Mouse (Mus musculus): ENCODE data around the gene Ttyh1. TPM values are rescaled to one million over a fixed set of nuclear protein-coding genes. Genes with fewer than 3 reads are reported as not detected.
A peak's percentile ranks its signal among the peaks of the same experiment; 100 is the strongest.

The Ttyh1 gene
- polyA plus RNA-seq, 1 experiment from 2014 or later, result 111 TPM

DNA sequence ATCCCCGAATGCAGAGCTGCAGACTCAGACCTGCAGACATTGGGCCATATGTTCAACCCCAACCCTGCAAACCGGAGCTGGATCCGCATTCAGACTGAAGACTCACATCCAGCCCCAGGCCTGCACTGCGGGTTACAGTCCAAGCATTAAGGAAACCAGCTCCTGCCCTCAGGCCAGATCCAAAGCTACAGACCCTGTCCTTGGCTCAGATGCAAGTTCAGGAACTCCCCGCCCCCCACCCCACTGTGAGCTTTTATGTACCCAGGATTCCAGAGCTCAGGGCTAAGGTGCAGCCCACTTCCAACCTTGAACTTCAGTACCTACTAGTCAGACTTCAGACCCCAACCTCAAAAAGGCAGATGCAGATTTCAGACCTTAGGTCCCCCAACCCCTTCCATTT is 5.6 kb downstream of the Ttyh1 start:
- ATAC-seq (ENCODE audit: low FRiP score, low read depth), result no peak
- H3K4me1 ChIP-seq, result peaks cover 48% of the 10 kb centered on the region
- peak overlapping the region; percentile 68 for H3K4me2 ChIP-seq (replicated peaks)
- H3K27ac ChIP-seq, result peak overlapping the region; percentile 72
- 10% methylated on average over 5 of the region's 5 CpGs for WGBS
- H3K9ac ChIP-seq, result no peak overlapping the region
- no peaks in the 10 kb centered on the region for H3K27me3 ChIP-seq (replicated peaks)
- no peaks in the 10 kb centered on the region for H3K9me3 ChIP-seq
- no peak overlapping the region for H3K4me3 ChIP-seq
- H3K36me3 ChIP-seq, result peaks cover 36% of the 10 kb centered on the region

DNA sequence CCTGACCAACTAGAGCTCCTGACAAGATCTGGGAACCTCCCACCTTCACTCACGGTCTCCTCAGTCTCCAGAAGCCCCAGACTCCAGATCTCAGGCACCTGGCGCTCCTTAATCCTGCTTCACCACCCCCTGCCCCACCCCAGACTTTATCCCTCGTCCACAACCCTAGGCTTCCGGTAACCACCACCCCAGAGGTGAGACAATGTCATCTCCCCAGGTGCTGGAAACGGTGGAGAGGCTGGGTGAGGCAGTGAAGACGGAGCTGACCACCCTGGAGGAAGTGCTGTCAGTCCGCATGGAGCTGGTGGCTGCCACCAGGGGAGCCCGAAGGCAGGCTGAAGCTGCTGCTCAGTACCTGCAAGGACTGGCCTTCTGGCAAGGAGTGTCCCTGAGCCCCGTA is 6.1 kb downstream of the Ttyh1 start:
- Histone ChIP-seq H3K36me3 (peaks cover 38% of the 10 kb centered on the region), H3K4me2 (replicated peaks) (peak overlapping the region; percentile 68), H3K27ac (peak overlapping the region; percentile 72; the same call in 1 of the 2 replicates), H3K4me3 (no peak overlapping the region), H3K4me1 (peaks cover 47% of the 10 kb centered on the region), H3K9ac (peak overlapping the region; percentile 41; the same call in 1 of the 2 replicates), H3K9me3 (no peaks in the 10 kb centered on the region), H3K27me3 (replicated peaks) (no peaks in the 10 kb centered on the region)
- no peak for ATAC-seq (ENCODE audit: low FRiP score, low read depth)
- 25% methylated on average over 9 of the region's 9 CpGs for WGBS

DNA sequence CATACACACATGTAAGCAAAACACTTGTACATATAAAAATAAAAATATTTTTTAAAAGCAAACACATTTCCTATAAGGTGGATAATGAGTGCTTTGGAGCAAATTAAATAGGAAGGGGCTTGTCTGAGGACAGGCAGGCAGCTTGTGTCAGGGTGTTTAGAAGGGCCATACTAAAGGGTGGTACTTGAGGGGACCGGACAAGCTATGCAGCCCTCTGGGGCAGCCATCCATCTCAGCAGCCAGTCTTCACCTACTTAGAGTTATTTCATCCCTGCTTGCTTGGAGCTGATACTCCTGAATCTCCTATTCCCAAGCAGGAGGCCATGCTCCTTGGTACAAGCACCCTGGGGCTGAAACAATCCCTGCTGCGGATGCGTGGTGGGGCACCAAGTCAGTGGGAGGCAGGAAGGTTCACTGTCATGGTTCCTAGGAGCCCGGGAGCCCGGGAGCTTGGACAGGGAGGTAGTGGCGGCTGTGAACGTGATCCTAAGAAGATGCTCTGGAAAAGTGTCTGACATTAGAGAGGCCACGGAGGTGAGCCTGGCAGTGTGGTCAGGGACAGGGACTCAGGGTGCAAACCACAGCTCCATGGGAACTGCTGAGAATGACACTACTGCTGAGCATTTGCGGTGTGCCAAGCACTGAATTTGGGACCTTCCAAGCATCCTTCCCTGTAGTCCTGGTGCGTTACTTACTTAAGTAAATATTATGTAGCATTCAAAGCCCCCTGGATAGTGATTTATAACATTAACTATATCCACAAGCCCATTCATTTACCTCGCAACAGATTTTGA is 8.0 kb downstream of the Ttyh1 start:
- no peaks in the 10 kb centered on the region for H3K9me3 ChIP-seq
- peaks cover 43% of the 10 kb centered on the region for H3K36me3 ChIP-seq
- H3K27ac ChIP-seq, result no peak overlapping the region
- H3K9ac ChIP-seq, result no peak overlapping the region
- no peaks in the 10 kb centered on the region for H3K27me3 ChIP-seq (replicated peaks)
- no peak for ATAC-seq (ENCODE audit: low FRiP score, low read depth)
- H3K4me3 ChIP-seq, result no peak overlapping the region
- no peak overlapping the region for H3K4me2 ChIP-seq (replicated peaks)
- peaks cover 42% of the 10 kb centered on the region for H3K4me1 ChIP-seq
- 87% methylated on average over 11 of the region's 11 CpGs for WGBS

DNA sequence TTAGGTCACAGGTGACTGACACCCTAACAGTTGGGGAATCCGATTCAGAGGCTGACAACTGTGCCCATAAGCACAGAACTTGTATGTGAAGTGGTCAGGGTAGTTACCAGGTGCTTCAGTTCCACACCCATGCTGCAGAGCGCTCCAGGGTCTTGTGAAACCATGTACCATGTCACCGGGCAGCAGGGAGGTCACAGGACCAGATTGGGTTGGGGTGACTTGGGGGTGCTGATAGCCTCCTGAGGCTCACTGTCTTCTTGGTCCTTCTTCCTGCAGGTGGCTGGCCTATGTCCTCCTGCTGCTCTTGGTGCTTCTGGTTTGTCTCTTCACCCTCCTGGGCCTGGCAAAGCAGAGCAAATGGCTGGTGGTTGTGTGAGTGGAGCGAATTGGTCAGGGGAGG is 8.7 kb downstream of the Ttyh1 start:
- Histone ChIP-seq H3K27ac (no peak overlapping the region), H3K27me3 (replicated peaks) (no peaks in the 10 kb centered on the region), H3K4me3 (no peak overlapping the region), H3K36me3 (peaks cover 49% of the 10 kb centered on the region), H3K4me1 (peaks cover 36% of the 10 kb centered on the region), H3K9ac (no peak overlapping the region), H3K9me3 (no peaks in the 10 kb centered on the region), H3K4me2 (replicated peaks) (no peak overlapping the region)
- WGBS, result 90% methylated on average over 4 of the region's 4 CpGs
- ATAC-seq (ENCODE audit: low FRiP score, low read depth), result no peak

DNA sequence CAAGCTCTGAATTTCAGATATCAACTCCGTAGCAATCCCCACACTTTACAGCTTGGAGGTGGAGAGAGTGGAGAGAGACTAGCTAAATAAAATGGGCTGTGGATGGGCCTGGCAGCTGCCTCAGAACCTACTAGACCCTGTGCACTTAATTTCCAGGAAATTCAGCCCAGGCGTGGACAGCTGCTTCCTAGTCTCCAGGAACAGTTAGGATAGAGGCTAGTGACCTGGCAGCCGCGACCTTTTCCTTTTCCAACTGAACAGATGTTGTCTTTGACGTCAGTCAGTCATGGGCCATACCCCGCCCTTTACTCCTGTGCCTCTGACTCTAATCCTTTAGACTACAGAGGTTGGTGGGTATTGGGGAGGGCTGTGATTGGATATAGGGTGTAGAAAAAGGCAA is 9.7 kb downstream of the Ttyh1 start:
- Histone ChIP-seq H3K4me1 (peaks cover 30% of the 10 kb centered on the region), H3K9me3 (no peaks in the 10 kb centered on the region), H3K27me3 (replicated peaks) (no peaks in the 10 kb centered on the region), H3K4me3 (no peak overlapping the region), H3K4me2 (replicated peaks) (no peak overlapping the region), H3K36me3 (peaks cover 58% of the 10 kb centered on the region), H3K27ac (no peak overlapping the region), H3K9ac (no peak overlapping the region)
- ATAC-seq (ENCODE audit: low FRiP score, low read depth), result no peak
- WGBS, result 79% methylated on average over 6 of the region's 6 CpGs

DNA sequence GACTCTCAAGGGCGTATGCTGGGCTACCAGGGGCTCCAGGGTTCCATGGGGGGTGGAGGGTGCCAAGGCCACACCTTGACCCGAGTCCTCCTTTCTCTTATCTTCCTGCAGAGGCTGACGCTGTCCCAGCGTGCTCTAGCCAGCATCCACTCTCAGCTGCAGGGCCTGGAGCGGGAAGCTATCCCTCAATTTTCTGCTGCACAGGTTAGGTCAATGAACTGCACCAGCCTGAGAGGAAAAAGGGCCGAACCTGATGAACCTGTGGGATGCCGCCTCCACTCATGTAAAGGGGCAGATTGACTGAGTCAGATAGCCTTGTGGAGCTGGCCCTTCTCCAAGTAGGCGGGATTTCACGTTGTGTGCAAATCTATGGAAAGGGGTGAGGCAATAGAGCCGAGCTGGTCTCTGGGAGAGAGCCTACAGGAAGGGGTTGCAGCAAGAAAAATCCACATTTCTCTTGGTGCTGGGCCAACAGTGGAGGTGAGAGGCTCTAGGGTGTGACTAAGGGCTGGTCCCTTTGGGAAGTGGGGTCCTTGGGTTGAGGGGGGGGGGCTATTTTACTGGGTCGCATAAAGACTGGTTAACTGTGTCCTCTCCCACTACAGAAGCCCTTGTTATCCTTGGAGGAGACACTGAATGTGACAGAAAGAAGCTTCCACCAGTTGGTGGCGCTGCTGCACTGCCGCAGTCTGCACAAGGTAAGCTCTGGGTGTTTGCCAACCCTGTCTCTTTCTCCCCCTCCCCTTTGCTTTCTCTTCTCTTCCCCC is 11.7 kb downstream of the Ttyh1 start:
- Histone ChIP-seq H3K4me3 (no peak overlapping the region), H3K4me1 (peaks cover 12% of the 10 kb centered on the region; the same call in 1 of the 2 replicates), H3K4me2 (replicated peaks) (peak overlapping the region; percentile 30), H3K27ac (peak overlapping the region; percentile 32; the same call in 1 of the 2 replicates), H3K9ac (no peak overlapping the region), H3K27me3 (replicated peaks) (no peaks in the 10 kb centered on the region), H3K9me3 (no peaks in the 10 kb centered on the region), H3K36me3 (peaks cover 53% of the 10 kb centered on the region)
- WGBS, result 46% methylated on average over 13 of the region's 13 CpGs
- ATAC-seq (ENCODE audit: low FRiP score, low read depth), result peak; percentile 79

DNA sequence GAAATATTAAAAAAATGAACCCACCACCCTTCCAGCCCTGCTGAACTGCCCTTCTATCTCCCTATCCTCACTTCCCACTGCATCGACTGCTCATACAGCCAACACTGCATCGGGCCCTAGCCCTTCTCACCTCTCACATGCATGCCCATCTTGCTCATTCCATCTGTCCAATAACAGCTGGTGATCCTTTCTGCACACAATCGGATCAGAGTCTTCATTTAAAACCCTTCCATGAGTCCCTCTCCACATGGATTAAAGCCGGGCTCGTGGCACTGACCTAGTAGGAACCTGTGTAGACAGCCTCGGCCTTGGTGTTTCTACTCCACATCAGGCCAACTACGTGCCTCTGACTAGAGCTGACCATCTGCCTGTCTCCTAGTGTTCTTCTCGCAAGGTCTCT is 12.8 kb downstream of the Ttyh1 start:
- Histone ChIP-seq H3K36me3 (peaks cover 45% of the 10 kb centered on the region), H3K9ac (no peak overlapping the region), H3K9me3 (no peaks in the 10 kb centered on the region), H3K4me1 (peaks cover 12% of the 10 kb centered on the region; the same call in 1 of the 2 replicates), H3K27me3 (replicated peaks) (no peaks in the 10 kb centered on the region), H3K27ac (no peak overlapping the region), H3K4me3 (no peak overlapping the region), H3K4me2 (replicated peaks) (no peak overlapping the region)
- no peak for ATAC-seq (ENCODE audit: low FRiP score, low read depth)
- 90% methylated on average over 8 of the region's 8 CpGs for WGBS

DNA sequence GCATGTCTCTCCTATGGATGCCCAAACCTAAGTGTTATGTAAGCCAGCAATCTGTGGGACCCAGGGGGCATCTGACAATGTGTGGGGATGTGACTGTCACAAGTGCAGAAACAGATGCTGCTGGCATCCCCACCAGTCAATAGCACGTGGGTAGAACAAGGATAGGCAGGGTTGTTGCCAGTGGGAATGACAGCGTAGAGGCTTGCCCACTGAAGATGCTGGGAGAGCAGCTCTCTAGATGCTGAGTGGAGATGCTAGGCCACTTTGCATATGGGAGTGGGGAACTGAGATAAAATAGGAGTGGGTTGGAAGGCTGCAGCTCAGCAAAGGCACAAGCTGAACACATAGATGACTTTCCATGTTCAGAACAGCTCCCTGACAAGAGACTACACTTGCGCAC is 13.4 kb downstream of the Ttyh1 start:
- Histone ChIP-seq H3K27me3 (replicated peaks) (no peaks in the 10 kb centered on the region), H3K4me3 (no peak overlapping the region), H3K9me3 (no peaks in the 10 kb centered on the region), H3K9ac (no peak overlapping the region), H3K27ac (no peak overlapping the region), H3K4me2 (replicated peaks) (no peak overlapping the region), H3K4me1 (peaks cover 13% of the 10 kb centered on the region; the same call in 1 of the 2 replicates), H3K36me3 (peaks cover 39% of the 10 kb centered on the region)
- no peak for ATAC-seq (ENCODE audit: low FRiP score, low read depth)
- WGBS, result 90% methylated on average over 3 of the region's 3 CpGs

DNA sequence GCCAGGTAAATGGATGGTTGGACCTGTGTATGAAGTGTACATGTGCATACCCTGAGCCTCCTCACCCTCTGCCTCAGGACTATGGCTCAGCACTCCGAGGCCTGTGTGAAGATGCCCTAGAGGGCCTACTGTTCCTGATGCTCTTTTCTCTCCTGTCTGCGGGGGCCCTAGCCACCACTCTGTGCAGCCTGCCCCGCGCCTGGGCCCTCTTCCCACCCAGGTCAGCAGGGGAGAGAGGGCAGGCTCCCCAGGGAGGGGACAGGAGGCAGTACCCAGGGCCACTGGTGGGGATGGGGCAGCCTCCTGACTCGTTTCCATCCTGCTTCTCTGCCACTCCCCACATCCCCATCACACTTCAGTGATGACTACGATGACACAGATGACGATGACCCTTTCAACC is 13.8 kb downstream of the Ttyh1 start:
- H3K9ac ChIP-seq, result no peak overlapping the region
- H3K4me1 ChIP-seq, result peaks cover 18% of the 10 kb centered on the region
- H3K27me3 ChIP-seq (replicated peaks), result no peaks in the 10 kb centered on the region
- peaks cover 35% of the 10 kb centered on the region for H3K36me3 ChIP-seq
- no peak overlapping the region for H3K27ac ChIP-seq
- WGBS, result 82% methylated on average over 7 of the region's 7 CpGs
- no peaks in the 10 kb centered on the region for H3K9me3 ChIP-seq
- no peak overlapping the region for H3K4me3 ChIP-seq
- no peak for ATAC-seq (ENCODE audit: low FRiP score, low read depth)
- no peak overlapping the region for H3K4me2 ChIP-seq (replicated peaks)

DNA sequence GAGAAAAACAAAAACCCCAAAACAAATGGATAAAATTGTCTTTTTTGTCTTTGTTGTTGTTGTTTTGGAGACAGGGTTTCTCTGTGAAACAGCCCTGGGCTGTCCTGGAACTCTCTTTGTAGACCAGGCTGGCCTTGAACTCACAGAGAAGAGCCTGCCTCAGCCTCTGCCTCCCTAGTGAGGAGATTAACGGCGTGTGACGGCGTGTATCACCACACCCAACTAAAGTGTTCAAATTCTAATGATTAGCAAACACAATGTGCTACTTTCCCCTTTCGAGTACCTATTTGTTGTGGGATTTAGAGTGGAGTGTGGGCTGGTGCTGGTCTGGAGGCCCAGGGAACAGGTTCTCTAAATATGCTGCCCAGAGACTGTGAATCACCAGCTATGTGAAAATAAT is 15.7 kb downstream of the Ttyh1 start:
- Histone ChIP-seq H3K9ac (no peak overlapping the region), H3K4me2 (replicated peaks) (no peak overlapping the region), H3K27ac (no peak overlapping the region), H3K27me3 (replicated peaks) (no peaks in the 10 kb centered on the region), H3K9me3 (no peaks in the 10 kb centered on the region), H3K4me3 (no peak overlapping the region), H3K36me3 (peaks cover 36% of the 10 kb centered on the region), H3K4me1 (peaks cover 23% of the 10 kb centered on the region)
- WGBS, result 88% methylated on average over 5 of the region's 5 CpGs
- no peak for ATAC-seq (ENCODE audit: low FRiP score, low read depth)

DNA sequence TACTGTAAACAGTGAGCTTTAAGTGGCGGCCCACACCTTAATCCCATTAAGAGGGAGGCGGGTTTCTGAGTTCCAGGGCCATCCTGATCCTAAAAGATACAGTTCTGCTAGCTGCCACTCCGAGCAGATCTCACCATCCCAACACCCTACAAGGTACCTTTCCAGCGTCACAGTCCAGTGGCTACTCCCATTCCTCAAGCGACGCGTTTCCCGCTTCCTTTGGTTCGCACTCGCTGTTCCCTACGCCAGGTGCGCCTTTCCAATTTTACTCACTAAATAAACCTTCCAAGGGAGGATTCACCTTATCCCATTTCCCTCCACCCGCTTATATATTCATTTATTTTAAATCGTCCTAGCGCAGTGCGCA is 17.2 kb downstream of the Ttyh1 start:
- H3K27me3 ChIP-seq (replicated peaks), result no peaks in the 10 kb centered on the region

DNA sequence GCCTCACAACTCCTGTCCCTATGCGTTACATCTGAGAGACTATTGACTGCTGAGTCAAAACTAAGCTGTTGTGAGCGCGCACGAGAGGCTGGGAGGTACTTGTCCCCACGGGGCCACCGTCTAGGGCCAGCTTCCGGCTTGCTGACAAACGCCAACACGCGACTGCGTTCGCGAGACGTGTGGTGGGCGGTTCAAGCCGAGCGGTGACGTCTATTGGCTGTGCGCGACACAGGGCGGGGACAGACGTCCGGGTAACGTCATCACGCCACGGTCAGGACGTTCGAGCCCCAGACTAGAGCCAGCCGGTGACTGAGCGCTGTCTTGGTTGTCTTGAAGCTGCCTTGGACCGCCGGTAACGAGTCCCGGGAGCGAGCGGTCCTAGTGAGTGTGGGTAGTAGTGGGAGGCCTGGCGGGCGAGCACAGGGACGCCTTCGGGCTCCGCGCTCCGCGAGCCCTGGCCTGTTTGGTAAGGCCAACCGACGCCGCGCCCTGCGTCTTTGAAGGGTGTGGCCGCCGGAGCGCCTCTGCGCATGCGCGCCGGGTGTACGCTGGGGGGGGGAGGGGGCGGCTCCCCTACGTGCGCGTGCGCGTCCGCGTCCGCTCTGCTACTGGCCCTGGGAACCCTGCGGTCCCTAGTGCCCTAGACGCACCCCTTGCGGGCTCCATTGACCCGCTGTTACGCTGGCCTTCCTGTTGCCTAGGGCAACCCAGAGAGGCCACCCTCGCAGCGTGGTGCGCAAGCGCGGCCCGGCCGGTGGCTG is 17.7 kb downstream of the Ttyh1 start, which contains the start of gene Leng8:
Gene Leng8, plus strand, starts transcription at position 269 of the 761 bp plus-strand sequence.
- H3K36me3 ChIP-seq, result peaks cover 52% of the 10 kb centered on the region
- peak within 1 kb of the TSS; percentile 80 for H3K27ac ChIP-seq
- ATAC-seq (ENCODE audit: low FRiP score, low read depth), result peak; percentile 99
- peak within 1 kb of the TSS; percentile 74 for H3K4me3 ChIP-seq
- peak within 1 kb of the TSS; percentile 86 for H3K4me2 ChIP-seq (replicated peaks)
- no peaks in the 10 kb centered on the region for H3K27me3 ChIP-seq (replicated peaks)
- H3K9ac ChIP-seq, result peak within 1 kb of the TSS; percentile 77
- H3K4me1 ChIP-seq, result peaks cover 11% of the 10 kb centered on the region
- H3K9me3 ChIP-seq, result no peaks in the 10 kb centered on the region
- under 1% methylated on average over 72 of the region's 78 CpGs for WGBS

More for the DNA sequence above, 17.2 kb downstream of the Ttyh1 start:
- Histone ChIP-seq H3K9ac (peak overlapping the region; percentile 77), H3K36me3 (peaks cover 46% of the 10 kb centered on the region), H3K4me2 (replicated peaks) (peak overlapping the region; percentile 86), H3K4me1 (peaks cover 15% of the 10 kb centered on the region), H3K27ac (no peak overlapping the region), H3K9me3 (no peaks in the 10 kb centered on the region), H3K4me3 (peak overlapping the region; percentile 74)
- ATAC-seq (ENCODE audit: low FRiP score, low read depth), result peak; percentile 19
- under 1% methylated on average over 16 of the region's 16 CpGs for WGBS

All from neural tube, embryonic 12.5 days (tissue).